Mouse (Mus musculus): ENCODE results near the gene 4933430I17Rik.

- TF ChIP-seq POLR2A (IDR thresholded peaks at IDR 0.05; ENCODE audit: low read depth, low read length) (no peak), CTCF (IDR thresholded peaks at IDR 0.05; ENCODE audit: extremely low read depth, insufficient read length, insufficient replicate concordance, low read depth, low read length) (no peak)
These were observed 5.9 kb upstream of the 4933430I17Rik start for GRCm38 (mm10) chr4:62519122-62519848.
